Mouse (Mus musculus): ENCODE results near the gene Hspb3. TPM values are rescaled to one million over a fixed set of nuclear protein-coding genes. Genes with fewer than 3 reads are reported as not detected.

Gene Hspb3
- polyA plus RNA-seq, 2 experiments = not detected

DNA sequence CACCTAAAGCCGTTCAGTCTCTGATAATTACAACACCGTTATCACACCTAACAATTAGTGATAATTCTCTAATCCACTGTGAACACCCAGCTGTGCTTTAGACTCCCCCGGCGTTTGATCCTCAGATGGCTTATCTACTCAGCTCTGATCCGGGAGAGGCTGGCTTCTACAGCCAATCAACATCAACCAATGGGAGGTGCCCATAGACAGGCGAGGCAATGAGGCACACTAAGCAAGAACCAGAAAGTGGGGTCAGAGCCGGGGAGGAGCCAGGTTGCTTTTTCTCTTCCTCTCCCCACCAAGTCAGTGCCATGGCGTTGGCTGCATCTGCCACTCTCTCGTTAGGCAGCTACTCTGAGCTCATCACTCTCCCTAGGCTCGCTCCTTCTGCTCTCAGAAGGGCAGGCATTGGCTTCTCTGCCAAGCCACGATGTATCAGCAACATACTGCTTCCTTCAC, 36.0 kb upstream of the Hspb3 start:
- peak; percentile 11 to 40 (median 23) for DNase-seq (ENCODE audit: low read depth in 3 of 3, low spot score in 3 of 3)
- Histone ChIP-seq H3K27ac (no peak overlapping the region), H3K9me3 (ENCODE audit: control insufficient read depth, low read length) (no peaks in the 10 kb centered on the region), H3K4me2 (ENCODE audit: low read depth) (peak overlapping the region; percentile 33), H3K4me1 (replicated peaks; ENCODE audit: control insufficient read depth in 2 of 2, insufficient read depth in 2 of 2, low read length in 1 of 2) (peaks cover 0 to 10% of the 10 kb centered on the region in 2 experiments; a peak in 2 of 4 replicates), H3K4me3 (ENCODE audit: insufficient read depth in 1 of 2, low read depth in 2 of 2, low read length in 2 of 2) (no peak overlapping the region), H3K27me3 (ENCODE audit: control insufficient read depth, insufficient read depth, low read length) (no peaks in the 10 kb centered on the region), H3K9ac (replicated peaks) (no peak overlapping the region), H3K36me3 (replicated peaks; ENCODE audit: control insufficient read depth, insufficient read depth, low read depth) (no peaks in the 10 kb centered on the region)
- peak; percentile 57 for TF ChIP-seq EP300 (IDR thresholded peaks at IDR 0.05; ENCODE audit: low read depth)
- TF ChIP-seq CTCF (IDR thresholded peaks at IDR 0.05; ENCODE audit: low read depth) = no peak
- peak; percentile 94 for ATAC-seq (ENCODE audit: insufficient read depth)
- 35% methylated on average over 11 of the region's 11 CpGs for WGBS (ENCODE audit: insufficient replicate concordance)

DNA sequence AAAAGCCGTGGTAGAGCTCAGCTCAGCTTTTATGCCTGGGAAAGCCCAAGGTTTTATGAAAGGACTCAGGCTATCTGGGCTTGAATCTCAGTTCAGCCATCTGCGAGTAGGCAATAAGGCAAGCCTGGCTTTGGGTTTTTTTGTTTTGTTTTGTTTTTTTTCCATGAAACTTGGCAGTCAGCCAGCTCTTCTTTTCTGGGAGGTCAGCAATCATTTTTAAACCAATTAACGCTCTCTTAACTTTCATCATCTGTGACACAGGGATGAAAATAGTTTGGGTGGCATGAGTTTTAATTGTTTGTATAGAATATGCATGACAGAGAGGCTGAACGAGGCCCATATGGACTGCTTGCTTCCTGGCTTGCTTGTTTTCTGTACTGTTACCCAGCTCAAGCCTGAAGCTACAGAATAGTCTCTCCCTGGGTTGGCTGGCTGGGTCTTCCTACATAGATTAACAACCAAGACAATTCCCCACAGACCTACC, 33.4 kb upstream of the Hspb3 start:
- WGBS (ENCODE audit: insufficient replicate concordance) = 45% methylated on average over 4 of the region's 4 CpGs
- ATAC-seq (ENCODE audit: insufficient read depth) (no peak), DNase-seq (ENCODE audit: low read depth in 3 of 3, low spot score in 3 of 3) (no peak)
- Histone ChIP-seq H3K4me1 (replicated peaks; ENCODE audit: control insufficient read depth in 2 of 2, insufficient read depth in 2 of 2, low read length in 1 of 2) (peaks cover 0 to 10% of the 10 kb centered on the region in 2 experiments; a peak in 2 of 4 replicates), H3K9ac (replicated peaks) (no peak overlapping the region), H3K36me3 (replicated peaks; ENCODE audit: control insufficient read depth, insufficient read depth, low read depth) (no peaks in the 10 kb centered on the region), H3K4me2 (ENCODE audit: low read depth) (no peak overlapping the region), H3K27me3 (ENCODE audit: control insufficient read depth, insufficient read depth, low read length) (no peaks in the 10 kb centered on the region), H3K27ac (no peak overlapping the region), H3K9me3 (ENCODE audit: control insufficient read depth, low read length) (no peaks in the 10 kb centered on the region), H3K4me3 (ENCODE audit: insufficient read depth in 1 of 2, low read depth in 2 of 2, low read length in 2 of 2) (no peak overlapping the region)
- TF ChIP-seq EP300 (IDR thresholded peaks at IDR 0.05; ENCODE audit: low read depth) (no peak), CTCF (IDR thresholded peaks at IDR 0.05; ENCODE audit: low read depth) (no peak)

DNA sequence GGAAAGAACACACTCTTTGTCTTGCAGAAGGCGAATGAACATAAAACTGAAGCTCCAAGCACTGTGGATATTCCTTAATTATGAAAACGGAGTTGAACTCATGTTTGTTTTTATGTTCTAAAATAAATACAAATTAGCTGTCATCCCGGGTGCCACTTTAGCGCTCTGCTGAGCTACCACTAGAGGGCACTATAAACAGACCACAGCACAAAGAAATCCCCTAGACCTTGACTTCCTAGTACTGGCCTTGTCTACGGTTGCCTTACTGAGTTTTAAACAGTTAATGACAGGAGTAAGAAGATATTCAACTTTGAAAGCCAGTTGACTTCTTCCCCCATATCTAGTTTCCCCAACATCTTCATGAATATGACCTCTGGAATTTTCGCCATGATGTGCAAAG, 29.9 kb upstream of the Hspb3 start:
- Histone ChIP-seq H3K9ac (replicated peaks) (no peak overlapping the region), H3K27me3 (ENCODE audit: control insufficient read depth, insufficient read depth, low read length) (no peaks in the 10 kb centered on the region), H3K27ac (no peak overlapping the region), H3K36me3 (replicated peaks; ENCODE audit: control insufficient read depth, insufficient read depth, low read depth) (no peaks in the 10 kb centered on the region), H3K9me3 (ENCODE audit: control insufficient read depth, low read length) (no peaks in the 10 kb centered on the region), H3K4me2 (ENCODE audit: low read depth) (no peak overlapping the region), H3K4me3 (ENCODE audit: insufficient read depth in 1 of 2, low read depth in 2 of 2, low read length in 2 of 2) (no peak overlapping the region), H3K4me1 (replicated peaks; ENCODE audit: control insufficient read depth in 2 of 2, insufficient read depth in 2 of 2, low read length in 1 of 2) (peaks cover 0 to 19% of the 10 kb centered on the region in 2 experiments; a peak in 3 of 4 replicates)
- TF ChIP-seq EP300 (IDR thresholded peaks at IDR 0.05; ENCODE audit: low read depth) = no peak
- peak; percentile 80 for TF ChIP-seq CTCF (IDR thresholded peaks at IDR 0.05; ENCODE audit: low read depth)
- ATAC-seq (ENCODE audit: insufficient read depth) = no peak
- DNase-seq (ENCODE audit: low read depth in 3 of 3, low spot score in 3 of 3) = peak; percentile 16 to 29 (median 17)
- 17% methylated on average over 6 of the region's 6 CpGs for WGBS (ENCODE audit: insufficient replicate concordance)

DNA sequence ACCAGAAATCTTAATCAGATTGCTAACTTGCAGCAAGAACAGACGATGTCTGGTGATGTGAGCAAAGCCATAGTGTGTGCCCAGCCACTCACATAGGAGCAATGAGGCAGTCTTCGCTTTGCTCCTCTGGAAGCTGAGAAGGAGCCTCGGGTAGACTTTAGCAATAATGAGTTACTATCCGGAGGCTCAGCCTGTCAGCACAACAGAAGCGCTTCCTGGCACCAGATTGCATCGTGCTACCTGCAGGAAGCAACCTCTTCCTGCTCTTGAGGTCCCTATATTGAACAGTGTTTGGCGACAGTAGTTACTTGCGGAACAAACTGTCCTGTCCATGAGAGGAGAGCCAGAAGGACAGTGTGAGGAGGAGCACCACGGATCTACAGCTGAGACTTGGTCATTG, 28.2 kb upstream of the Hspb3 start:
- Histone ChIP-seq H3K4me1 (replicated peaks; ENCODE audit: control insufficient read depth in 2 of 2, insufficient read depth in 2 of 2, low read length in 1 of 2) (peaks cover 0 to 19% of the 10 kb centered on the region in 2 experiments; a peak in 3 of 4 replicates), H3K4me3 (ENCODE audit: insufficient read depth in 1 of 2, low read depth in 2 of 2, low read length in 2 of 2) (no peak overlapping the region), H3K36me3 (replicated peaks; ENCODE audit: control insufficient read depth, insufficient read depth, low read depth) (no peaks in the 10 kb centered on the region), H3K9me3 (ENCODE audit: control insufficient read depth, low read length) (no peaks in the 10 kb centered on the region), H3K4me2 (ENCODE audit: low read depth) (no peak overlapping the region), H3K9ac (replicated peaks) (no peak overlapping the region), H3K27me3 (ENCODE audit: control insufficient read depth, insufficient read depth, low read length) (no peaks in the 10 kb centered on the region), H3K27ac (no peak overlapping the region)
- ATAC-seq (ENCODE audit: insufficient read depth) (no peak), DNase-seq (ENCODE audit: low read depth in 3 of 3, low spot score in 3 of 3) (no peak)
- TF ChIP-seq EP300 (IDR thresholded peaks at IDR 0.05; ENCODE audit: low read depth) (no peak), CTCF (IDR thresholded peaks at IDR 0.05; ENCODE audit: low read depth) (no peak)
- WGBS (ENCODE audit: insufficient replicate concordance) = 26% methylated on average over 9 of the region's 9 CpGs

DNA sequence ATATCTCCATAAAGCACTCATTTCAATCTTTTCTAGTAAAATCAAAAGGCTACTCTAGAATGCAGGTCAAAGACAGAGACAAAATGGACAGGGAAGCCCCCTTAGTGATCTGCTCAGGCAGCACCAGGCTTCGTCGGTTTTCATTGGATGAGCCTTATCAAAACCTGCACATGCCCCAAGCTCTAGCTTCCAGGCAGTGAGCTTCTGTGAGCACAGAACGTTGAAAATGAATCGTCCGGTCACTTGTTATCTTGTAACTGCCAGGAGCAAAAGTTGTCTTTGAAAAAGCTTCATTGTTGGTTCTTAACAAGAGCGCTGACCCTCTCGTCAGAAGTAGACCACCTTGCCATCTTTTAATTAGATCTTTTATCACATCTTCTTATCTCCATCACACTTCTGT, 26.4 kb upstream of the Hspb3 start:
- H3K9me3 ChIP-seq (ENCODE audit: control insufficient read depth, low read length) = no peaks in the 10 kb centered on the region
- 14% methylated on average over 7 of the region's 7 CpGs for WGBS (ENCODE audit: insufficient replicate concordance)
- H3K4me1 ChIP-seq (replicated peaks; ENCODE audit: control insufficient read depth in 2 of 2, insufficient read depth in 2 of 2, low read length in 1 of 2) = peaks cover 0 to 19% of the 10 kb centered on the region in 2 experiments; a peak in 3 of 4 replicates
- no peak overlapping the region for H3K27ac ChIP-seq
- H3K36me3 ChIP-seq (replicated peaks; ENCODE audit: control insufficient read depth, insufficient read depth, low read depth) = no peaks in the 10 kb centered on the region
- H3K27me3 ChIP-seq (ENCODE audit: control insufficient read depth, insufficient read depth, low read length) = no peaks in the 10 kb centered on the region
- H3K4me3 ChIP-seq (ENCODE audit: insufficient read depth in 1 of 2, low read depth in 2 of 2, low read length in 2 of 2) = no peak overlapping the region
- peak; percentile 65; the same call in 1 of the 2 replicates for ATAC-seq (ENCODE audit: insufficient read depth)
- no peak for TF ChIP-seq CTCF (IDR thresholded peaks at IDR 0.05; ENCODE audit: low read depth)
- peak; percentile 47 for TF ChIP-seq EP300 (IDR thresholded peaks at IDR 0.05; ENCODE audit: low read depth)
- no peak overlapping the region for H3K9ac ChIP-seq (replicated peaks)
- no peak overlapping the region for H3K4me2 ChIP-seq (ENCODE audit: low read depth)
- peak; percentile 12 to 33 (median 17) for DNase-seq (ENCODE audit: low read depth in 3 of 3, low spot score in 3 of 3)

All from liver, embryonic 14.5 days (tissue).